Mouse (Mus musculus): ENCODE measurements around the gene Hist1h1e. TPM values are rescaled to one million over a fixed set of nuclear protein-coding genes. Genes with fewer than 3 reads are reported as not detected.
A peak's percentile ranks its signal among the peaks of the same experiment; 100 is the strongest.

Hist1h1e gene
- polyA plus RNA-seq, 1 experiment from 2014 or later = 6.8 TPM

DNA sequence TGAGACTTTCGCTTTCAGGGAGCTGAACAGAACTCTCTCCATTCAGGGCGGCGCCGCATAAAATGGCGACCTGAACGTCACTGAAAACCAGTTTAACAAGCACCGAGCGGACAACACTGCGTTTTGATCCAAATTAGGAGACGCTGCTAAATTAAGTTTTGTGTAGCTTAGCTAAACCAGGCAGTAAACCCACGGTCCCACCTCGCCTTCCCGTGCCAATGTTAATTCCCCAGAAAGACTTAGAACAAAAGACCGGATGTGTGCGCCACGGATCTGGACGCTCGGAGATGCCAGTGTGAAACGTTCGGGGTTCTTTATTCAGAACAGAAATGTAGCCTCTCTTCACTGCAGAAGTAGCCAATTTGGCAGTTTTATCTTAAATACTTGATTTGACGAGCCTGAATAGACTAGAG lies 37.3 kb downstream of the Hist1h1e start:
- Histone ChIP-seq H3K36me3 (ENCODE audit: control insufficient read depth, insufficient read depth) (no peaks in the 10 kb centered on the region), H3K4me3 (ENCODE audit: low read depth, low read length) (peak overlapping the region; percentile 54), H3K27ac (ENCODE audit: low read depth, low read length) (peak overlapping the region; percentile 95), H3K27me3 (replicated peaks; ENCODE audit: control insufficient read depth, insufficient read depth, low read length) (no peaks in the 10 kb centered on the region), H3K4me2 (replicated peaks; ENCODE audit: low read depth) (peak overlapping the region; percentile 85), H3K9ac (ENCODE audit: low read depth, low read length) (peak overlapping the region; percentile 61), H3K4me1 (replicated peaks; ENCODE audit: control insufficient read depth, insufficient read depth, low read length) (no peaks in the 10 kb centered on the region), H3K9me3 (ENCODE audit: control insufficient read depth) (no peaks in the 10 kb centered on the region)
- no peak for TF ChIP-seq CTCF (IDR thresholded peaks at IDR 0.05; ENCODE audit: low read depth)
- under 1% methylated on average over 21 of the region's 21 CpGs for WGBS
- ATAC-seq = peak; percentile 14; the same call in 1 of the 2 replicates

GRCm38 (mm10) chr13:23584331-23584730 lies 38.0 kb downstream of the Hist1h1e start:
- no peaks in the 10 kb centered on the region for H3K4me1 ChIP-seq (replicated peaks; ENCODE audit: control insufficient read depth, insufficient read depth, low read length)
- H3K27ac ChIP-seq (ENCODE audit: low read depth, low read length) = peak overlapping the region; percentile 95; the same call in 1 of the 2 replicates
- peak overlapping the region; percentile 85 for H3K4me2 ChIP-seq (replicated peaks; ENCODE audit: low read depth)
- no peak for ATAC-seq
- peak overlapping the region; percentile 54; the same call in 1 of the 2 replicates for H3K4me3 ChIP-seq (ENCODE audit: low read depth, low read length)
- H3K9ac ChIP-seq (ENCODE audit: low read depth, low read length) = peak overlapping the region; percentile 61
- no peaks in the 10 kb centered on the region for H3K36me3 ChIP-seq (ENCODE audit: control insufficient read depth, insufficient read depth)
- no peak for TF ChIP-seq CTCF (IDR thresholded peaks at IDR 0.05; ENCODE audit: low read depth)
- H3K9me3 ChIP-seq (ENCODE audit: control insufficient read depth) = no peaks in the 10 kb centered on the region
- no peaks in the 10 kb centered on the region for H3K27me3 ChIP-seq (replicated peaks; ENCODE audit: control insufficient read depth, insufficient read depth, low read length)

- H3K4me3 ChIP-seq (ENCODE audit: low read depth, low read length) = no peak overlapping the region
- no peak overlapping the region for H3K27ac ChIP-seq (ENCODE audit: low read depth, low read length)
- no peak for TF ChIP-seq CTCF (IDR thresholded peaks at IDR 0.05; ENCODE audit: low read depth)
- H3K4me1 ChIP-seq (replicated peaks; ENCODE audit: control insufficient read depth, insufficient read depth, low read length) = no peaks in the 10 kb centered on the region
- no peaks in the 10 kb centered on the region for H3K27me3 ChIP-seq (replicated peaks; ENCODE audit: control insufficient read depth, insufficient read depth, low read length)
- no peak for ATAC-seq
- H3K4me2 ChIP-seq (replicated peaks; ENCODE audit: low read depth) = peak overlapping the region; percentile 85; the same call in 1 of the 2 replicates
- no peaks in the 10 kb centered on the region for H3K36me3 ChIP-seq (ENCODE audit: control insufficient read depth, insufficient read depth)
- no peak overlapping the region for H3K9ac ChIP-seq (ENCODE audit: low read depth, low read length)
- no peaks in the 10 kb centered on the region for H3K9me3 ChIP-seq (ENCODE audit: control insufficient read depth)
These were observed 38.8 kb downstream of the Hist1h1e start for GRCm38 (mm10) chr13:23583387-23584068.

GRCm38 (mm10) chr13:23582219-23583056 lies 39.9 kb downstream of the Hist1h1e start:
- Histone ChIP-seq H3K36me3 (ENCODE audit: control insufficient read depth, insufficient read depth) (no peaks in the 10 kb centered on the region), H3K4me3 (ENCODE audit: low read depth, low read length) (peak overlapping the region; percentile 47), H3K9me3 (ENCODE audit: control insufficient read depth) (no peaks in the 10 kb centered on the region), H3K4me1 (replicated peaks; ENCODE audit: control insufficient read depth, insufficient read depth, low read length) (no peaks in the 10 kb centered on the region; the same call in 1 of the 2 replicates), H3K4me2 (replicated peaks; ENCODE audit: low read depth) (peak overlapping the region; percentile 73), H3K27me3 (replicated peaks; ENCODE audit: control insufficient read depth, insufficient read depth, low read length) (no peaks in the 10 kb centered on the region), H3K9ac (ENCODE audit: low read depth, low read length) (peak overlapping the region; percentile 65), H3K27ac (ENCODE audit: low read depth, low read length) (no peak overlapping the region)
- no peak for ATAC-seq
- 15% methylated on average over 6 of the region's 6 CpGs for WGBS
- TF ChIP-seq CTCF (IDR thresholded peaks at IDR 0.05; ENCODE audit: low read depth) = no peak

DNA sequence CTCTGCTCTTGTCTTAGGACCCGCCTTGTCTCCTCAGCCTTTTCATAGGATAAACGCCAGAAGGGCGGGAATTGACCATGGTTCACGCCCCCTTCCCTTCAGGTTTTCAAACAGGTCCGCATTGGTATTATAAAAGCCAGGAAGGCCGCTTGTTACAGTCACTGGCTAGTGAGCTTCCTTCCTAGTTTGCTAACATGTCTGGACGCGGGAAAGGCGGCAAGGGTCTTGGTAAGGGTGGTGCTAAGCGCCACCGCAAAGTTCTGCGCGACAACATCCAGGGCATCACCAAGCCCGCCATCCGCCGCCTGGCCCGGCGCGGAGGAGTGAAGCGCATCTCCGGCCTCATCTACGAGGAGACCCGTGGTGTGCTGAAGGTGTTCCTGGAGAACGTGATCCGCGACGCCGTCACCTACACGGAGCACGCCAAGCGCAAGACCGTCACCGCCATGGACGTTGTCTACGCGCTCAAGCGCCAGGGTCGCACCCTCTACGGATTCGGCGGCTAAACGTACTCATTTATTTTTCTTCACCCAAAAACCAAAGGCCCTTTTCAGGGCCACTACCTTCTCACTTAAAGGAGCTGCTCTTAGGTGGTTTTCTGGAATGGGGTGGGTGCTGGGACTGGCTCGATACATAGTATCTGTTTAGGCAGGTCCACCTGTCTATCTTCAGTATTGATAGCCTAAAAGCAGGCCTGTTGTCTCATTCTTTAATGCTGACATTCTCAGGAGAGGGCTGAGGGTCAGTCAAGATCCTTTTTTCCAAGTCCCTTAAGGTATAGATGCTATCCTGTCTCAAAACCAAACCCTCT lies 40.7 kb downstream of the Hist1h1e start, which contains the start of gene Hist1h4d:
Gene Hist1h4d, plus strand, starts transcription at position 191 of the 811 bp plus-strand sequence.
- peak within 1 kb of the TSS; percentile 68 for H3K27ac ChIP-seq (ENCODE audit: low read depth, low read length)
- peak; percentile 84 for ATAC-seq
- no peak for TF ChIP-seq CTCF (IDR thresholded peaks at IDR 0.05; ENCODE audit: low read depth)
- no peaks in the 10 kb centered on the region for H3K36me3 ChIP-seq (ENCODE audit: control insufficient read depth, insufficient read depth)
- WGBS = under 1% methylated on average over 43 of the region's 43 CpGs
- peak within 1 kb of the TSS; percentile 47 for H3K4me3 ChIP-seq (ENCODE audit: low read depth, low read length)
- no peaks in the 10 kb centered on the region for H3K27me3 ChIP-seq (replicated peaks; ENCODE audit: control insufficient read depth, insufficient read depth, low read length)
- peak within 1 kb of the TSS; percentile 73 for H3K4me2 ChIP-seq (replicated peaks; ENCODE audit: low read depth)
- no peaks in the 10 kb centered on the region for H3K9me3 ChIP-seq (ENCODE audit: control insufficient read depth)
- H3K9ac ChIP-seq (ENCODE audit: low read depth, low read length) = peak within 1 kb of the TSS; percentile 65
- H3K4me1 ChIP-seq (replicated peaks; ENCODE audit: control insufficient read depth, insufficient read depth, low read length) = no peaks in the 10 kb centered on the region; the same call in 1 of the 2 replicates

All from intestine, postnatal 0 days (tissue).